Mouse (Mus musculus) adrenal gland, postnatal 0 days (tissue): ENCODE results near the gene A430033K04Rik. TPM values are rescaled to one million over a fixed set of nuclear protein-coding genes. Genes with fewer than 3 reads are reported as not detected.

Experiments used
- microRNA-seq: library from miRNA; unstranded; fragments of <30 nt; microRNA quantifications from one replicate; pipeline ENCODE4, GENCODE M21; 2016; ENCODE audit warnings: borderline replicate concordance; ENCODE audit not compliant: insufficient number of aligned reads
- polyA plus RNA-seq: library from polyadenylated mRNA; unstranded; fragments of >200 nt; fragmentation: Nextera tagmentation; extraction: Ambion mirVana; gene quantifications from 2 replicates; pipeline ENCODE4 v1.2.1, GENCODE M21; 2015

A430033K04Rik gene
- polyA plus RNA-seq: 4.2 and 5.3 TPM in 2 replicates

DNA sequence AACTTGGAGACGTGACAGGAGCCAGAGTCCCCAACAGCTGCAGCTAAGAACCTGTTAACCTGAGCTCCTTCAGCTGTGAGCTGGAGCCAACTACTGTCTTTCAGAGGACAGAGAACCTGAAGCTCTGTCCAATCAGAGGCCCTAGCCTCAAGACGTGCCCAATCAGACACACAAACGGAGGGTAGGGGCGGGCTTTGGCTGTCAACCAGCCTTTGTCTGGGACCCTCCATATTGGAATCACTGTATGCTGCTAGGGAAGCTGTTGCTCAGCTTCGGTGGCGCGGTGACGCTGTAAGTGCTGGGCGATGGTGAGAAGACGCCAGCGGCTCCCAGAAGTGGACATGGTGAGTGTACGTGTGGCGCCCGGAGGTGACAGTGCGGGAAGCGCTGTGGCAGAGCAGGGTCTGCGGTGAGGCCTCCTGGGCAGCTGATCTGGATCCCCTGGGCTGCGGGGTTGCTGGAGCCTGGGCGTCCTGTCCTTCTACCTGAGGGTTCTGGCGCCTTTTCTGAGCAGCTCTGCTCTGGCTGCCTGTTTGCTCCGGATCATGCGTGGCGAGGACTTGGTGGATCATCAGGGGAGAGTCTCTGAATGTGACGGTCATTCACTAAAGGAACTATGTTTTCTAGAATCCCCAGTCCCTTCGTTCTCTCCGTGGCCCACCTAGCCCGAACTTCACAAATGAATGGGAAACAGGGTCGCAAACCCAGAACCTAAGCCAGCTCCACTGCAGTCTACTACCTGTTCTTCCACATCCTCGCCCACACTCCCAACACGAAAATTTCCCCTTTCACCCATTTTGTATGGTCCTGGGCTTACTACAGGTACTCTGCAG is at the start of gene A430033K04Rik:
TSS of gene A430033K04Rik (plus strand) at position 215 of the 833 bp plus-strand sequence.

DNA sequence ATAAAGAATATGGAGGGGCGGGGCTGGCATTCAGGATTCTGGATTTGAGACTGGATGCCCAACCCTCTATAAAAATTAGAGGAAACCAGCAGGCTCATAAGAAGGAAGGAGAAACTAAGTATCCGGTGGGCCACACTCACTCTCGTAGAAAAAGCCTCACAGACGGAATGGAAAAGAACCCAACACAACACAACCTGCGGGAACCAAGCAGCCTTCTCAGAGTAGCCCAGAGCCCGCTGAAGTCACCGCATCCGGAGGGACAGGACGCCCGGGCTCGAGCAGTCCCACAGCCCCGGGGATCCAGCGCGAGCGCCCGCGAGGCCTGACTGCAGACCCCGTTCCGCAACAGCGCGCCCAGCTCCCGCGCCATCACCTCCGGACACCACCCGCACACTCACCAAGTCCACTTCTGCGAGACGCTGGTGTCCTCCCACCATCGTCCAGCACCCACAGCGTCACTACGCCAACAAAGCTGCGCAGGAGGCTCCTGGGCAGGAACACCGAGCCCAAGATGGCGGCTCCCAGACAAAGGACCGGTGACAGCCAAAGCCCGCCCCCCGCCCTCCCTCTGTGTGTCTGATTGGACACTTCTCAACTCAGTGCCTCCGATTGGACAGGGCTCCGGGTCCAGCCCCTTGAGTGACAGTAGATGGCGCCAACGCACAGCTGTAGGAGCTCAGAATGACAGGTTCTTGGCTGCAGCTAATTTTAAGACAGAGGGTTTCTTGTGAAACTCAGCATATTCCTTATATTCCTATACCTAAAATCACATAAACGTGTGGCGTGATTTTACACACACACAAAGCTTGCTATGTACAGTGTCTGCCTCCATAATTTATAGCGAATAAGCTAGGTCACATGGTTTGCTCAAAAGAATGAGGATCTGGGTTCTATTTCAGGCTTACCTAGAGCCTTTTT is 3.2 kb upstream of the A430033K04Rik start, which contains the start of gene Zfp68:
TSS of gene Zfp68 (minus strand) at position 551 of the 918 bp plus-strand sequence.

Small RNAs within 50 kb of the gene (microRNA-seq; reads per million reads assigned to microRNA genes)
- gene Gm24082: not detected

Other genes starting within 250 kb of the A430033K04Rik start
- gene Zfp157, start 181.4 kb upstream of the A430033K04Rik start, polyA plus RNA-seq: 16.2 and 19.4 TPM in 2 replicates
- not detected in 2 replicates for gene 1700123K08Rik, start 58.1 kb upstream of the A430033K04Rik start, polyA plus RNA-seq
- 42.0 and 57.3 TPM in 2 replicates for gene Zfp68, start 3.1 kb upstream of the A430033K04Rik start, polyA plus RNA-seq
- 16.7 and 22.7 TPM in 2 replicates for gene Fam20c, start 131.7 kb downstream of the A430033K04Rik start, polyA plus RNA-seq
- not detected in 2 replicates for gene Gm5294, start 197.2 kb downstream of the A430033K04Rik start, polyA plus RNA-seq